Comparison of ENCODE assay signal across 12 mouse cellular contexts in the genomic region with DNA sequence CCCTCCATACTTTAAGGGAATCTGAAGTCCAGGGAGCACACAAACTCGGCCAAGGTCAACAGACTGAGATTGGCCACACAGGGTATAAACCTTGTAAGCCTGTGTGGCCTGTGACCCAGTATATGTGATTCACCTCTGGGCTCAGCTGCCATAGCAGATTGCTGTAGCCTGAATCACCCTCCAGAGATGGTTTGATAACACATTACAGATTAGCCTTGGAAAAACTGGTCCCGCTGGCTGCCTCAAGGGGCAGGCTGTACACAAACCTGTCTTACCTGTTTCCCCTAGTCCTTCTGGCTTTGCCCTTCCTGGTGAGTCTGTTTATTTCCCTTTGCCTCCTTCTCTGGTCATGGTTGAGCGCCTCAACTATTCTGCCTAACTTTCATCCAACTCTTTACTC.
A peak's percentile ranks its signal among the peaks of the same experiment; 100 is the strongest.
DNase-seq lines count a peak whose midpoint lies in the region; ATAC-seq and TF ChIP-seq lines count a peak whose summit lies in the region.
"Had no signal": no experiment of that assay in that cellular context is flagged by ENCODE, and none has a peak within 500 bp of the region (broad histone marks: within the 10 kb centered on the region; RNA-seq: fewer than 3 reads in every experiment).

No protein-coding gene starts in this region.

- H3K4me1 ChIP-seq in lung, adult 2 months (ENCODE audit: control insufficient read depth, insufficient read depth, low read length) = no peaks in the 10 kb centered on the region
- no peaks in the 10 kb centered on the region for H3K4me1 ChIP-seq in intestine, embryonic 15.5 days (replicated peaks)
- no peaks in the 10 kb centered on the region for H3K4me1 ChIP-seq in stomach, postnatal 0 days (replicated peaks; ENCODE audit: control insufficient read depth, insufficient read depth)
- no peaks in the 10 kb centered on the region for H3K4me1 ChIP-seq in liver, embryonic 11.5 days (replicated peaks; ENCODE audit: control insufficient read depth, insufficient read depth, low read length)

- no peak overlapping the region for H3K27ac ChIP-seq in intestine, embryonic 15.5 days
- H3K27ac ChIP-seq in stomach, postnatal 0 days (replicated peaks) = peak overlapping the region; percentile 46; the same call in 1 of the 2 replicates
- no peak overlapping the region for H3K27ac ChIP-seq in liver, embryonic 11.5 days (ENCODE audit: low read depth, low read length)
- H3K27ac ChIP-seq: limb, embryonic 15.5 days had no signal

- H3K9ac ChIP-seq in intestine, embryonic 15.5 days = no peak overlapping the region
- no peak overlapping the region for H3K9ac ChIP-seq in stomach, postnatal 0 days (ENCODE audit: low read length)
- no peak overlapping the region for H3K9ac ChIP-seq in liver, embryonic 11.5 days (ENCODE audit: low read depth, low read length)
- H3K9ac ChIP-seq: limb, embryonic 15.5 days had no signal

- H3K9me3 ChIP-seq in intestine, embryonic 15.5 days = no peaks in the 10 kb centered on the region
- no peaks in the 10 kb centered on the region for H3K9me3 ChIP-seq in stomach, postnatal 0 days (ENCODE audit: control insufficient read depth, low read length)
- no peaks in the 10 kb centered on the region for H3K9me3 ChIP-seq in liver, embryonic 11.5 days (ENCODE audit: control insufficient read depth, low read length)
- H3K9me3 ChIP-seq: limb, embryonic 15.5 days had no signal

- no peak overlapping the region for H3K4me3 ChIP-seq in lung, adult 2 months (replicated peaks; ENCODE audit: extremely low read depth, low read depth, low read length)
- no peak overlapping the region for H3K4me3 ChIP-seq in intestine, embryonic 15.5 days (replicated peaks)
- H3K4me3 ChIP-seq in stomach, postnatal 0 days (ENCODE audit: low read depth, low read length) = no peak overlapping the region
- H3K4me3 ChIP-seq in liver, embryonic 11.5 days (ENCODE audit: low read depth, low read length) = no peak overlapping the region
- H3K4me3 ChIP-seq: limb, embryonic 15.5 days had no signal

- WGBS in lung, adult 2 months = 63% methylated on average over 3 of the region's 3 CpGs
- WGBS in intestine, embryonic 15.5 days = 57% methylated on average over 3 of the region's 3 CpGs
- WGBS in stomach, postnatal 0 days = 63% methylated on average over 3 of the region's 3 CpGs
- 75% methylated on average over 3 of the region's 3 CpGs for WGBS in liver, embryonic 11.5 days

- TF ChIP-seq CTCF in lung, adult 2 months (IDR thresholded peaks at IDR 0.05; ENCODE audit: insufficient read depth, low read length) = no peak
- peak; percentile 33; the same call in 1 of the 2 replicates for TF ChIP-seq CTCF in stomach, postnatal 0 days (IDR thresholded peaks at IDR 0.05; ENCODE audit: low read depth)

- no peaks in the 10 kb centered on the region for H3K36me3 ChIP-seq in intestine, embryonic 15.5 days
- H3K36me3 ChIP-seq in stomach, postnatal 0 days (ENCODE audit: control insufficient read depth, insufficient read depth, low read length) = no peaks in the 10 kb centered on the region
- no peaks in the 10 kb centered on the region for H3K36me3 ChIP-seq in liver, embryonic 11.5 days (ENCODE audit: control insufficient read depth, insufficient read depth, low read length)
- H3K36me3 ChIP-seq: limb, embryonic 15.5 days had no signal

- peak; percentile 95 for TF ChIP-seq EP300 in stomach, postnatal 0 days (optimal IDR thresholded peaks at IDR 0.05)

- no peak overlapping the region for H3K4me2 ChIP-seq in intestine, embryonic 15.5 days (replicated peaks)
- H3K4me2 ChIP-seq in stomach, postnatal 0 days (replicated peaks; ENCODE audit: low read depth) = no peak overlapping the region
- H3K4me2 ChIP-seq in liver, embryonic 11.5 days = no peak overlapping the region
- H3K4me2 ChIP-seq: limb, embryonic 15.5 days; midbrain, embryonic 11.5 days had no signal

- peak; percentile 91 for ATAC-seq in intestine, embryonic 15.5 days
- peak; percentile 98 for ATAC-seq in stomach, postnatal 0 days (ENCODE audit: low FRiP score, low TSS enrichment)
- ATAC-seq in liver, embryonic 11.5 days (replicated peaks; ENCODE audit: low FRiP score) = no peak

- H3K27me3 ChIP-seq in intestine, embryonic 15.5 days (replicated peaks) = no peaks in the 10 kb centered on the region
- no peaks in the 10 kb centered on the region for H3K27me3 ChIP-seq in stomach, postnatal 0 days (ENCODE audit: control insufficient read depth, insufficient read depth, low read length)
- no peaks in the 10 kb centered on the region for H3K27me3 ChIP-seq in liver, embryonic 11.5 days (replicated peaks; ENCODE audit: control insufficient read depth, insufficient read depth, low read length)
- H3K27me3 ChIP-seq: limb, embryonic 15.5 days had no signal

- no peak for TF ChIP-seq POLR2A in lung, adult 2 months (IDR thresholded peaks at IDR 0.05; ENCODE audit: borderline replicate concordance, extremely low read depth, low read depth, low read length)

- peak; percentile 3 to 9 for DNase-seq in lung, adult 18-20 months
- no peak for DNase-seq in lung, adult 2 months
- DNase-seq in kidney, postnatal 25 days = peak; percentile 50 to 81
- DNase-seq in stomach, postnatal 0 days (ENCODE audit: low spot score) = peak; percentile 71
- DNase-seq in layer of hippocampus, adult 11-12 months (ENCODE audit: low spot score) = no peak
- DNase-seq in layer of hippocampus, adult 9-11 months = no peak
- no peak for DNase-seq in liver, embryonic 11.5 days (ENCODE audit: low spot score)
- DNase-seq: layer of hippocampus, postnatal 36 days; thymus, postnatal 4 days had no signal

Comparison
In these comparisons a context has a peak if more than half of its experiments do, and no peak if none do; other contexts are left out.
1. DNase-seq: peak in lung, adult 18-20 months (2 of 2), kidney, postnatal 25 days (2 of 2) and stomach, postnatal 0 days (single experiment); none in lung, adult 2 months (single experiment), layer of hippocampus, adult 11-12 months (single experiment), layer of hippocampus, adult 9-11 months (single experiment) and liver, embryonic 11.5 days (single experiment).